Mouse (Mus musculus): Measurements from ENCODE around the gene Lce1g. TPM values are rescaled to one million over a fixed set of nuclear protein-coding genes. Genes with fewer than 3 reads are reported as not detected.

Lce1g gene
- not detected in 2 replicates for total RNA-seq (2014; rRNA removed)
- not detected in 2 replicates for polyA plus RNA-seq (2012; rRNA removed)

GRCm38 (mm10) chr3:92752238-92752637 is at the start of gene Lce1g:
Lce1g (minus strand) TSS chr3:92752338.
- Histone ChIP-seq H3K36me3 (ENCODE audit: control insufficient read depth, insufficient read depth, low read length) (no peaks in the 10 kb centered on the region), H3K9ac (ENCODE audit: low read depth, low read length) (no peak within 1 kb of the TSS), H3K27me3 (ENCODE audit: control insufficient read depth, insufficient read depth, low read length) (no peaks in the 10 kb centered on the region), H3K4me1 (ENCODE audit: control insufficient read depth, insufficient read depth, low read length) (no peaks in the 10 kb centered on the region), H3K4me3 (ENCODE audit: insufficient read depth, low read depth, low read length) (no peak within 1 kb of the TSS), H3K27ac (replicated peaks; ENCODE audit: insufficient read depth, low read depth, low read length) (no peak within 1 kb of the TSS), H3K79me2 (ENCODE audit: control insufficient read depth, insufficient read depth, low read length) (no peaks in the 10 kb centered on the region)
- DNase-seq (ENCODE audit: extremely low read depth, low read depth, low spot score): no peak
- no peak for TF ChIP-seq CTCF (IDR thresholded peaks at IDR 0.05; ENCODE audit: low read depth, low read length)
- TF ChIP-seq POLR2A (IDR thresholded peaks at IDR 0.05; ENCODE audit: extremely low read depth, insufficient read depth, low read length): no peak
- 82% methylated on average over 1 of the region's 1 CpGs for WGBS

GRCm38 (mm10) chr3:92790414-92790813 is 38.3 kb upstream of the Lce1g start, which contains the start of gene Lce1j:
Lce1j (minus strand) TSS chr3:92790514.
- H3K79me2 ChIP-seq (ENCODE audit: control insufficient read depth, insufficient read depth, low read length): no peaks in the 10 kb centered on the region
- DNase-seq (ENCODE audit: extremely low read depth, low read depth, low spot score): no peak
- H3K9ac ChIP-seq (ENCODE audit: low read depth, low read length): no peak within 1 kb of the TSS
- H3K27me3 ChIP-seq (ENCODE audit: control insufficient read depth, insufficient read depth, low read length): no peaks in the 10 kb centered on the region; the same call in 1 of the 2 replicates
- H3K4me1 ChIP-seq (ENCODE audit: control insufficient read depth, insufficient read depth, low read length): no peaks in the 10 kb centered on the region
- H3K4me3 ChIP-seq (ENCODE audit: insufficient read depth, low read depth, low read length): no peak within 1 kb of the TSS
- WGBS: 91% methylated on average over 1 of the region's 1 CpGs
- TF ChIP-seq CTCF (IDR thresholded peaks at IDR 0.05; ENCODE audit: low read depth, low read length): no peak
- TF ChIP-seq POLR2A (IDR thresholded peaks at IDR 0.05; ENCODE audit: extremely low read depth, insufficient read depth, low read length): no peak
- no peaks in the 10 kb centered on the region for H3K36me3 ChIP-seq (ENCODE audit: control insufficient read depth, insufficient read depth, low read length)
- no peak within 1 kb of the TSS for H3K27ac ChIP-seq (replicated peaks; ENCODE audit: insufficient read depth, low read depth, low read length)

- WGBS: 66% methylated on average over 1 of the region's 1 CpGs
- TF ChIP-seq POLR2A (IDR thresholded peaks at IDR 0.05; ENCODE audit: extremely low read depth, insufficient read depth, low read length) (no peak), CTCF (IDR thresholded peaks at IDR 0.05; ENCODE audit: low read depth, low read length) (no peak)
- no peaks in the 10 kb centered on the region for H3K27me3 ChIP-seq (ENCODE audit: control insufficient read depth, insufficient read depth, low read length)
- H3K9ac ChIP-seq (ENCODE audit: low read depth, low read length): no peak within 1 kb of the TSS
- H3K4me1 ChIP-seq (ENCODE audit: control insufficient read depth, insufficient read depth, low read length): no peaks in the 10 kb centered on the region
- H3K4me3 ChIP-seq (ENCODE audit: insufficient read depth, low read depth, low read length): no peak within 1 kb of the TSS
- no peak for DNase-seq (ENCODE audit: extremely low read depth, low read depth, low spot score)
- H3K27ac ChIP-seq (replicated peaks; ENCODE audit: insufficient read depth, low read depth, low read length): no peak within 1 kb of the TSS
- no peaks in the 10 kb centered on the region for H3K36me3 ChIP-seq (ENCODE audit: control insufficient read depth, insufficient read depth, low read length)
- H3K79me2 ChIP-seq (ENCODE audit: control insufficient read depth, insufficient read depth, low read length): no peaks in the 10 kb centered on the region
Measured at GRCm38 (mm10) chr3:92778799-92779198, 26.7 kb upstream of the Lce1g start, which contains the start of gene Lce1i. Lce1i (minus strand) TSS chr3:92778899.

GRCm38 (mm10) chr3:92771573-92771972 is 19.4 kb upstream of the Lce1g start:
- no peak overlapping the region for H3K27ac ChIP-seq (replicated peaks; ENCODE audit: insufficient read depth, low read depth, low read length)
- peak; percentile 5 for DNase-seq (ENCODE audit: extremely low read depth, low read depth, low spot score)
- H3K79me2 ChIP-seq (ENCODE audit: control insufficient read depth, insufficient read depth, low read length): no peaks in the 10 kb centered on the region
- H3K9ac ChIP-seq (ENCODE audit: low read depth, low read length): no peak overlapping the region
- H3K4me1 ChIP-seq (ENCODE audit: control insufficient read depth, insufficient read depth, low read length): no peaks in the 10 kb centered on the region
- H3K36me3 ChIP-seq (ENCODE audit: control insufficient read depth, insufficient read depth, low read length): no peaks in the 10 kb centered on the region
- H3K27me3 ChIP-seq (ENCODE audit: control insufficient read depth, insufficient read depth, low read length): no peaks in the 10 kb centered on the region
- WGBS: 18% methylated on average over 3 of the region's 3 CpGs
- no peak overlapping the region for H3K4me3 ChIP-seq (ENCODE audit: insufficient read depth, low read depth, low read length)
- TF ChIP-seq CTCF (IDR thresholded peaks at IDR 0.05; ENCODE audit: low read depth, low read length) (no peak), POLR2A (IDR thresholded peaks at IDR 0.05; ENCODE audit: extremely low read depth, insufficient read depth, low read length) (no peak)

- Histone ChIP-seq H3K9ac (ENCODE audit: low read depth, low read length) (no peak within 1 kb of the TSS), H3K27me3 (ENCODE audit: control insufficient read depth, insufficient read depth, low read length) (no peaks in the 10 kb centered on the region), H3K4me3 (ENCODE audit: insufficient read depth, low read depth, low read length) (no peak within 1 kb of the TSS), H3K27ac (replicated peaks; ENCODE audit: insufficient read depth, low read depth, low read length) (no peak within 1 kb of the TSS), H3K79me2 (ENCODE audit: control insufficient read depth, insufficient read depth, low read length) (no peaks in the 10 kb centered on the region), H3K4me1 (ENCODE audit: control insufficient read depth, insufficient read depth, low read length) (no peaks in the 10 kb centered on the region), H3K36me3 (ENCODE audit: control insufficient read depth, insufficient read depth, low read length) (no peaks in the 10 kb centered on the region)
- WGBS: 92% methylated on average over 1 of the region's 1 CpGs
- TF ChIP-seq CTCF (IDR thresholded peaks at IDR 0.05; ENCODE audit: low read depth, low read length) (no peak), POLR2A (IDR thresholded peaks at IDR 0.05; ENCODE audit: extremely low read depth, insufficient read depth, low read length) (no peak)
- no peak for DNase-seq (ENCODE audit: extremely low read depth, low read depth, low spot score)
Measured at GRCm38 (mm10) chr3:92764965-92765364, 12.8 kb upstream of the Lce1g start, which contains the start of gene Lce1h. Lce1h (minus strand) TSS chr3:92765065.

GRCm38 (mm10) chr3:92753197-92753596 is 1.1 kb upstream of the Lce1g start:
- TF ChIP-seq CTCF (IDR thresholded peaks at IDR 0.05; ENCODE audit: low read depth, low read length): no peak
- TF ChIP-seq POLR2A (IDR thresholded peaks at IDR 0.05; ENCODE audit: extremely low read depth, insufficient read depth, low read length): no peak
- Histone ChIP-seq H3K36me3 (ENCODE audit: control insufficient read depth, insufficient read depth, low read length) (no peaks in the 10 kb centered on the region), H3K79me2 (ENCODE audit: control insufficient read depth, insufficient read depth, low read length) (no peaks in the 10 kb centered on the region), H3K27me3 (ENCODE audit: control insufficient read depth, insufficient read depth, low read length) (no peaks in the 10 kb centered on the region), H3K9ac (ENCODE audit: low read depth, low read length) (no peak overlapping the region), H3K27ac (replicated peaks; ENCODE audit: insufficient read depth, low read depth, low read length) (no peak overlapping the region), H3K4me1 (ENCODE audit: control insufficient read depth, insufficient read depth, low read length) (no peaks in the 10 kb centered on the region), H3K4me3 (ENCODE audit: insufficient read depth, low read depth, low read length) (no peak overlapping the region)
- WGBS: 33% methylated on average over 3 of the region's 3 CpGs
- no peak for DNase-seq (ENCODE audit: extremely low read depth, low read depth, low spot score)
